8 mouse cellular contexts compared by ENCODE assay signal in genomic region chr10:93833699-93834393, GRCm38 (mm10). TPM values are rescaled to one million over a fixed set of nuclear protein-coding genes. Genes with fewer than 3 reads are reported as not detected.
DNase-seq lines count a peak whose midpoint lies in the region; ATAC-seq and TF ChIP-seq lines count a peak whose summit lies in the region.

No protein-coding gene starts in this region.

- H3K36me3 ChIP-seq in embryonic facial prominence, embryonic 13.5 days = no peaks in the 10 kb centered on the region
- H3K36me3 ChIP-seq in heart, postnatal 0 days (replicated peaks; ENCODE audit: control insufficient read depth, insufficient read depth, low read length) = no peaks in the 10 kb centered on the region

- H3K27me3 ChIP-seq in embryonic facial prominence, embryonic 13.5 days = peaks cover 64% of the 10 kb centered on the region
- peaks cover 71% of the 10 kb centered on the region for H3K27me3 ChIP-seq in heart, postnatal 0 days (ENCODE audit: control insufficient read depth, insufficient read depth, low read length)

- H3K9me3 ChIP-seq in embryonic facial prominence, embryonic 13.5 days = no peaks in the 10 kb centered on the region
- no peaks in the 10 kb centered on the region for H3K9me3 ChIP-seq in heart, postnatal 0 days (replicated peaks; ENCODE audit: control insufficient read depth, low read length)

- ATAC-seq in embryonic facial prominence, embryonic 13.5 days (ENCODE audit: insufficient number of reproducible peaks, insufficient read depth, low FRiP score, low TSS enrichment, low read depth) = peak; percentile 76
- peak; percentile 92 for ATAC-seq in heart, postnatal 0 days (ENCODE audit: insufficient read depth, low read depth)
- peak; percentile 88 for ATAC-seq in megakaryocyte progenitor cell, adult 5-6 weeks (replicated peaks; ENCODE audit: poor library complexity)

- H3K4me2 ChIP-seq in embryonic facial prominence, embryonic 13.5 days = peak overlapping the region; percentile 96
- peak overlapping the region; percentile 96 for H3K4me2 ChIP-seq in heart, postnatal 0 days (ENCODE audit: low read depth, low read length)

- no peak for TF ChIP-seq EP300 in heart, postnatal 0 days (IDR thresholded peaks at IDR 0.05; ENCODE audit: low read depth)

- H3K9ac ChIP-seq in embryonic facial prominence, embryonic 13.5 days = peak overlapping the region; percentile 69
- no peak overlapping the region; the same call in 1 of the 2 replicates for H3K9ac ChIP-seq in heart, postnatal 0 days (replicated peaks; ENCODE audit: low read depth, low read length)

- DNase-seq in ES-CJ7 (ENCODE audit: low read depth, low spot score) = peak; percentile 68
- DNase-seq in heart, postnatal 0 days (ENCODE audit: low spot score) = peak; percentile 26
- DNase-seq in kidney, postnatal 36 days = peak; percentile 50 to 76
- peak; percentile 27 to 47 for DNase-seq in spleen, adult 18-20 months
- DNase-seq in layer of hippocampus, postnatal 36 days = no peak

- TF ChIP-seq POLR2A in bone marrow, adult 2 months (IDR thresholded peaks at IDR 0.05; ENCODE audit: borderline replicate concordance, control insufficient read depth, low read depth, low read length) = no peak

- peak overlapping the region; percentile 43 for H3K4me3 ChIP-seq in bone marrow, adult 2 months (replicated peaks; ENCODE audit: control insufficient read depth, low read depth, low read length)
- peak overlapping the region; percentile 68 for H3K4me3 ChIP-seq in embryonic facial prominence, embryonic 13.5 days
- peak overlapping the region; percentile 77 for H3K4me3 ChIP-seq in heart, postnatal 0 days (ENCODE audit: low read depth, low read length)

- peaks cover 1% of the 10 kb centered on the region; the same call in 1 of the 2 replicates for H3K4me1 ChIP-seq in bone marrow, adult 2 months (ENCODE audit: control insufficient read depth, insufficient read depth, low read length)
- H3K4me1 ChIP-seq in embryonic facial prominence, embryonic 13.5 days = peaks cover 33% of the 10 kb centered on the region
- H3K4me1 ChIP-seq in heart, postnatal 0 days (ENCODE audit: control insufficient read depth, insufficient read depth) = peaks cover 8% of the 10 kb centered on the region

- no peak overlapping the region for H3K27ac ChIP-seq in bone marrow, adult 2 months (ENCODE audit: control insufficient read depth, insufficient read depth, low read depth, low read length, poor library complexity)
- no peak overlapping the region for H3K27ac ChIP-seq in embryonic facial prominence, embryonic 13.5 days
- no peak overlapping the region for H3K27ac ChIP-seq in heart, postnatal 0 days (ENCODE audit: low read depth)

- no peak for TF ChIP-seq CTCF in bone marrow, adult 2 months (IDR thresholded peaks at IDR 0.05; ENCODE audit: control insufficient read depth, insufficient read depth, low read length)
- TF ChIP-seq CTCF in heart, postnatal 0 days (IDR thresholded peaks at IDR 0.05; ENCODE audit: low read depth) = no peak

- under 1% methylated on average over 75 of the region's 75 CpGs for WGBS in bone marrow, adult 2 months
- WGBS in embryonic facial prominence, embryonic 13.5 days = under 1% methylated on average over 75 of the region's 75 CpGs
- WGBS in heart, postnatal 0 days = under 1% methylated on average over 71 of the region's 75 CpGs

RNA-seq across cellular contexts. Expression of gene Usp44, which starts 2.5 kb away (rescaled TPM):
- polyA plus RNA-seq in bone marrow, adult 2 months (2011; ENCODE audit: insufficient read depth, insufficient read length, low replicate concordance, missing spikeins) = 0.55 TPM in 1 of 2 replicates, not detected in the other
- 1.9 and 2.9 TPM in 2 replicates for polyA plus RNA-seq in embryonic facial prominence, embryonic 13.5 days (2015; fragmentation: Nextera tagmentation; extraction: Ambion mirVana)
- total RNA-seq in heart, postnatal 0 days (2014; rRNA removed; ENCODE audit: low replicate concordance) = not detected in 2 replicates
- polyA plus RNA-seq in heart, postnatal 0 days (2015; fragmentation: Nextera tagmentation; extraction: Ambion mirVana) = not detected in 2 replicates
- 1.3 and 1.8 TPM in 2 replicates for total RNA-seq in megakaryocyte progenitor cell, adult 5-6 weeks (2015)
- total RNA-seq in megakaryocyte progenitor cell, adult 5-6 weeks (2017) = 2.2 and 2.7 TPM in 2 replicates
- not detected for total RNA-seq in layer of hippocampus, postnatal 36 days (2021)

Comparison
In these comparisons a context has a peak if more than half of its experiments do, and no peak if none do; other contexts are left out.
1. DNase-seq: peak in ES-CJ7 (single experiment), heart, postnatal 0 days (single experiment), kidney, postnatal 36 days (2 of 2) and spleen, adult 18-20 months (2 of 2); none in layer of hippocampus, postnatal 36 days (0 of 2).
2. Peak in every context shown above with its lines, with median percentiles within 50 percentile points of each other: H3K4me3 ChIP-seq and ATAC-seq.